Mouse (Mus musculus) myocyte (in vitro differentiated cells): ENCODE results near the gene Adgrl1. TPM values are rescaled to one million over a fixed set of nuclear protein-coding genes. Genes with fewer than 3 reads are reported as not detected.
A peak's percentile ranks its signal among the peaks of the same experiment; 100 is the strongest.

Experiments
- H3K27me3 ChIP-seq: one replicate; pipeline ENCODE4 v1.6.1; 2011; ENCODE audit not compliant: control insufficient read depth, insufficient read depth, insufficient read length
- H3K36me3 ChIP-seq: one replicate; pipeline ENCODE4 v1.6.1; 2011; ENCODE audit not compliant: control insufficient read depth, insufficient read depth
- H3K4me2 ChIP-seq: one replicate; pipeline ENCODE4 v1.6.1; 2011; ENCODE audit warnings: low read depth, control low read depth
- H3K4me3 ChIP-seq: one replicate; pipeline ENCODE4 v1.5.1; 2011; ENCODE audit warnings: mild to moderate bottlenecking, control low read depth, moderate library complexity
- H3K79me2 ChIP-seq: one replicate; pipeline ENCODE4 v1.6.1; 2011; ENCODE audit not compliant: control insufficient read depth, insufficient read depth
- H3ac ChIP-seq: one replicate; pipeline ENCODE4 v1.6.1; 2011; ENCODE audit not compliant: control insufficient read depth, insufficient read length
- CEBPB ChIP-seq: IDR thresholded peaks from 2 replicates; pipeline ENCODE4 v1.6.1; 2011; ENCODE audit warnings: mild to moderate bottlenecking, moderate library complexity; ENCODE audit not compliant: poor library complexity, insufficient read depth, severe bottlenecking
- E2F4 ChIP-seq: IDR thresholded peaks from one replicate; pipeline ENCODE4 v1.6.1; 2011; ENCODE audit warnings: mild to moderate bottlenecking, control low read depth, moderate library complexity; ENCODE audit not compliant: insufficient read depth
- MAX ChIP-seq: IDR thresholded peaks from one replicate; pipeline ENCODE4 v1.6.1; 2011; ENCODE audit warnings: low read depth, mild to moderate bottlenecking, control low read depth
- MYOD1 ChIP-seq, 3 experiments: IDR thresholded peaks; one replicate each; pipeline ENCODE4 v1.6.1; 2011; ENCODE audit warnings: control low read depth in 2 of 3, low read depth in 2 of 3, mild to moderate bottlenecking in 2 of 3, moderate library complexity in 1 of 3; ENCODE audit not compliant: insufficient read length in 2 of 3, control insufficient read depth in 1 of 3
- MYOG ChIP-seq, 3 experiments: IDR thresholded peaks; one replicate each; pipeline ENCODE4 v1.6.1; 2011; ENCODE audit warnings: control low read depth in 2 of 3, low read depth in 2 of 3, mild to moderate bottlenecking in 2 of 3; ENCODE audit not compliant: insufficient read length in 2 of 3, control insufficient read depth in 1 of 3, insufficient read depth in 1 of 3
- POLR2A ChIP-seq: IDR thresholded peaks from one replicate; pipeline ENCODE4 v1.6.1; 2011; ENCODE audit warnings: low read depth, mild to moderate bottlenecking, control low read depth, moderate library complexity; ENCODE audit not compliant: insufficient read length
- POLR2AphosphoS2 ChIP-seq: IDR thresholded peaks from one replicate; pipeline ENCODE4 v1.6.1; 2011; ENCODE audit warnings: low read depth, control low read depth; ENCODE audit not compliant: insufficient read length
- REST ChIP-seq: IDR thresholded peaks from one replicate; pipeline ENCODE4 v1.6.1; 2011; ENCODE audit warnings: mild to moderate bottlenecking, control low read depth, moderate library complexity; ENCODE audit not compliant: insufficient read depth, insufficient read length
- SRF ChIP-seq: IDR thresholded peaks from one replicate; pipeline ENCODE4 v1.6.1; 2011; ENCODE audit warnings: low read depth; ENCODE audit not compliant: control insufficient read depth, insufficient read length
- TCF12 ChIP-seq: IDR thresholded peaks from one replicate; pipeline ENCODE4 v1.6.1; 2011; ENCODE audit warnings: mild to moderate bottlenecking, control low read depth; ENCODE audit not compliant: poor library complexity, insufficient read depth, severe bottlenecking
- TCF3 ChIP-seq: IDR thresholded peaks from one replicate; pipeline ENCODE4 v1.6.1; 2011; ENCODE audit warnings: low read depth, control low read depth; ENCODE audit not compliant: insufficient read length
- USF1 ChIP-seq: IDR thresholded peaks from one replicate; pipeline ENCODE4 v1.6.1; 2011; ENCODE audit warnings: low read depth, mild to moderate bottlenecking, control low read depth, moderate library complexity
- polyA plus RNA-seq: library from polyadenylated mRNA; unstranded; fragments of >200 nt; fragmentation: generic; extraction: Trizol; gene quantifications from one replicate; pipeline ENCODE4 v1.2.1, GENCODE M21; 2012; ENCODE audit warnings: missing spikeins

Gene Adgrl1
- polyA plus RNA-seq, 1 experiment = 11.5 TPM

GRCm38 (mm10) chr8:83898456-83898855 lies 1.4 kb upstream of the Adgrl1 start:
- no peak for TF ChIP-seq TCF3
- no peak for TF ChIP-seq MYOD1 (IDR thresholded peaks at IDR 0.05; ENCODE audit: control insufficient read depth in 1 of 3, insufficient read length in 2 of 3, low read depth in 2 of 3)
- no peak for TF ChIP-seq POLR2A
- no peak for TF ChIP-seq POLR2AphosphoS2
- TF ChIP-seq MAX = no peak
- TF ChIP-seq MYOG (IDR thresholded peaks at IDR 0.05; ENCODE audit: control insufficient read depth in 1 of 3, insufficient read depth in 1 of 3, insufficient read length in 2 of 3, low read depth in 2 of 3) = no peak
- no peak for TF ChIP-seq SRF
- no peak for TF ChIP-seq E2F4
- TF ChIP-seq TCF12 = no peak
- no peak for TF ChIP-seq USF1
- no peak for TF ChIP-seq REST
- TF ChIP-seq CEBPB = no peak

GRCm38 (mm10) chr8:83898985-83899362 lies 931 bp upstream of the Adgrl1 start:
- Histone ChIP-seq H3ac (no peak overlapping the region), H3K4me2 (peak overlapping the region; percentile 86), H3K36me3 (no peaks in the 10 kb centered on the region), H3K4me3 (peak overlapping the region; percentile 23), H3K27me3 (peaks cover 7% of the 10 kb centered on the region), H3K79me2 (no peaks in the 10 kb centered on the region)
- TF ChIP-seq SRF = no peak
- no peak for TF ChIP-seq CEBPB
- no peak for TF ChIP-seq USF1
- no peak for TF ChIP-seq MYOD1 (IDR thresholded peaks at IDR 0.05; ENCODE audit: control insufficient read depth in 1 of 3, insufficient read length in 2 of 3, low read depth in 2 of 3)
- TF ChIP-seq POLR2AphosphoS2 = no peak
- no peak for TF ChIP-seq REST
- TF ChIP-seq TCF3 = no peak
- TF ChIP-seq E2F4 = no peak

More at GRCm38 (mm10) chr8:83898456-83898855, 1.4 kb upstream of the Adgrl1 start:
- Histone ChIP-seq H3K36me3 (no peaks in the 10 kb centered on the region), H3ac (no peak overlapping the region), H3K4me3 (peak overlapping the region; percentile 23), H3K27me3 (peaks cover 12% of the 10 kb centered on the region), H3K79me2 (no peaks in the 10 kb centered on the region), H3K4me2 (no peak overlapping the region)

DNA sequence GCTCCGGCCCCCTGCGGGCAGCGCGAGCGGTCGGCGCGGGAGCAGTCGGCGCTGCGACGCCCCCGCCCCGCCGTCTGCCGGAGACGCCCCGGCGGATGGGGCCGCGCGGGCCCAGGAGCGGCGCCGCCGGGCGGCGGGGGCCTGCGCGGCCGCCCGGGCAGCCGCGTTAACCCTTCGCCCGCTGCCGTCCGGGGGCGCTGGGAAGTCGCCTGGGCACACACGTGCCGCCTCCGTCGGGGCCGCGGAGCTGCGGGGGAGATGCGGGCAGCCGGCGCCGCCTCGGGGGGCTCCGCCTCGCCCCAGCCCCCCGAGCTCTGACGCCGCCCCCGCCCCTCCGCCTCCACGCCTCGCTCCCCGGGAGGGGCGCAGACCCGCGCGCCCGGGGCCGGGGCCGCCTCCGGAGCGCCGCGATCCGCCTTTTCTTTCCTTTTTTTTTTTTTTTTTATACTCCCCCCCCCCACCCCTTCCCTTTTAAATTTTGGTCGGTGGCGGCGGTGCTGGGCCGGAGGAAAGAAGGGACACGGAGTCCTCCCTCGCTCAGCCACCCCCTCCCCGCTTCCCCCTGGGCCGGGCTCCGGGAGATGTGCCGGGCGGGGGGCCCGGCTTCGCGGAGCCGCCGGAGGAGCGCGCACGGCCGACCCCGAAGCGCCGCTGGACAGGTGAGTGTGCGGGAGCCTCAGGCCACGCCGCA lies 506 bp downstream of the Adgrl1 start:
- peak overlapping the region; percentile 86 for H3K4me2 ChIP-seq

GRCm38 (mm10) chr8:83900957-83901270 lies 1.0 kb downstream of the Adgrl1 start:
- Histone ChIP-seq H3K4me2 (peak overlapping the region; percentile 57), H3K27me3 (no peaks in the 10 kb centered on the region), H3K36me3 (no peaks in the 10 kb centered on the region), H3K4me3 (peak overlapping the region; percentile 23), H3ac (peak overlapping the region; percentile 91), H3K79me2 (peaks cover 9% of the 10 kb centered on the region)
- TF ChIP-seq SRF = no peak
- no peak for TF ChIP-seq E2F4
- no peak for TF ChIP-seq TCF12
- TF ChIP-seq MAX = no peak
- no peak for TF ChIP-seq CEBPB
- TF ChIP-seq MYOG (IDR thresholded peaks at IDR 0.05; ENCODE audit: control insufficient read depth in 1 of 3, insufficient read depth in 1 of 3, insufficient read length in 2 of 3, low read depth in 2 of 3) = no peak
- no peak for TF ChIP-seq TCF3
- no peak for TF ChIP-seq POLR2AphosphoS2
- no peak for TF ChIP-seq USF1
- no peak for TF ChIP-seq POLR2A
- no peak for TF ChIP-seq MYOD1 (IDR thresholded peaks at IDR 0.05; ENCODE audit: control insufficient read depth in 1 of 3, insufficient read length in 2 of 3, low read depth in 2 of 3)
- no peak for TF ChIP-seq REST

More for the DNA sequence above, 506 bp downstream of the Adgrl1 start:
- Histone ChIP-seq H3K79me2 (peaks cover 4% of the 10 kb centered on the region), H3K4me3 (peak overlapping the region; percentile 23), H3ac (peak overlapping the region; percentile 91), H3K36me3 (no peaks in the 10 kb centered on the region), H3K27me3 (no peaks in the 10 kb centered on the region)
- TF ChIP-seq MYOG (IDR thresholded peaks at IDR 0.05; ENCODE audit: control insufficient read depth in 1 of 3, insufficient read depth in 1 of 3, insufficient read length in 2 of 3, low read depth in 2 of 3) (no peak), E2F4 (no peak), SRF (no peak), REST (no peak), TCF3 (no peak), MAX (no peak), TCF12 (no peak), MYOD1 (IDR thresholded peaks at IDR 0.05; ENCODE audit: control insufficient read depth in 1 of 3, insufficient read length in 2 of 3, low read depth in 2 of 3) (no peak), CEBPB (no peak)
